8 mouse cellular contexts compared by ENCODE assay signal in the genomic region with DNA sequence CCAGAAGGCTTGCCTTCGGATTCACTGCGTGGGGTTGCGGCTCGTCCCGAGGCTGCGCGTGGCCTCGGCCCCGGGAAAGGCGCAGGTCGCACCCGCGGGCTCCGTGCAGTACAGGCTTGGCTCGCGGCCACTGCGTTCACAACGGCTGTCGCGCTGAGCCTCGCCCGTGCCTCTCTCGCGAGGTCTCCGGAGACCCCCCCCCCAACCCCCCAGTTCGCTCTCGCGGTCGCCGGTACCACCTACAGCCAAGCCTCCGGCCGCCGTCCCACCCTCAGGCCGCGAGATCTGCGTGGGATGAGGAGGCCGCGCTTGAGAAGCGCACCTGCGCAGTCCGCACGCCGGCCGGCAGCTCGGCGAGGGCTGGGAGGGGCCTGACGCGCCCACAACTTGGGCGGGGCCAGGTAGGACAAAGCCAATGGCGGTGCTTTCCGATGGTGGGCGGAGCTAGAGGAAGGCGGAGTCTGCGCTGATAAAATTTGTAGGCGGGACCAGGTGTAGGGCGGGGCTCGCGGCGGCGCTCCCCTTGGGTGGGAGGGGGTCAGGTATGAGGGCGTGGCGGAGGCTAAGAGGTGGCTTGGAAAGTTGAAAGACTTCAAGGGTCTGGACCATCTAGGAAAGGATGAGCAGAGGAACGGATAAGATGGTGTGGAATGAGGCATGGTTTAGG. TPM values are rescaled to one million over a fixed set of nuclear protein-coding genes. Genes with fewer than 3 reads are reported as not detected.
DNase-seq lines count a peak whose midpoint lies in the region; ATAC-seq and TF ChIP-seq lines count a peak whose summit lies in the region.

No protein-coding gene starts in this region.

- DNase-seq in 416B (ENCODE audit: low read depth) (peak; percentile 94), liver (peak; percentile 94)
- peak; percentile 96 for DNase-seq in heart, embryonic 10.5 days (ENCODE audit: low spot score)
- DNase-seq in spleen, postnatal 4 days (ENCODE audit: low spot score in 2 of 2) = peak; percentile 90 to 93

- H3K27me3 ChIP-seq in embryonic facial prominence, embryonic 15.5 days = no peaks in the 10 kb centered on the region
- H3K27me3 ChIP-seq in heart, embryonic 10.5 days (ENCODE audit: insufficient read depth, poor library complexity, severe bottlenecking) = no peaks in the 10 kb centered on the region
- H3K27me3 ChIP-seq in kidney, embryonic 15.5 days = no peaks in the 10 kb centered on the region

- no peaks in the 10 kb centered on the region for H3K9me3 ChIP-seq in embryonic facial prominence, embryonic 15.5 days (replicated peaks)
- no peaks in the 10 kb centered on the region for H3K9me3 ChIP-seq in heart, embryonic 10.5 days
- H3K9me3 ChIP-seq in kidney, embryonic 15.5 days (replicated peaks) = no peaks in the 10 kb centered on the region

- H3K4me2 ChIP-seq in embryonic facial prominence, embryonic 15.5 days (replicated peaks) = peak overlapping the region; percentile 94
- peak overlapping the region; percentile 95 for H3K4me2 ChIP-seq in kidney, embryonic 15.5 days

- H3K4me1 ChIP-seq in bone marrow, adult 2 months (ENCODE audit: control insufficient read depth, insufficient read depth, low read length) = peaks cover 2% of the 10 kb centered on the region; the same call in 1 of the 2 replicates
- H3K4me1 ChIP-seq in embryonic facial prominence, embryonic 15.5 days = peaks cover 21% of the 10 kb centered on the region
- peaks cover 37% of the 10 kb centered on the region for H3K4me1 ChIP-seq in heart, embryonic 10.5 days
- peaks cover 20% of the 10 kb centered on the region for H3K4me1 ChIP-seq in kidney, embryonic 15.5 days

- peak; percentile 92 for ATAC-seq in embryonic facial prominence, embryonic 15.5 days (ENCODE audit: insufficient number of reproducible peaks, low FRiP score, low TSS enrichment, low read depth)
- ATAC-seq in kidney, embryonic 15.5 days (replicated peaks; ENCODE audit: low FRiP score) = peak; percentile 96
- ATAC-seq in monocyte, adult 5-6 weeks (replicated peaks; ENCODE audit: insufficient number of reproducible peaks, low FRiP score, low TSS enrichment, poor library complexity, severe bottlenecking) = peak; percentile 83

- H3K27ac ChIP-seq in bone marrow, adult 2 months (ENCODE audit: control insufficient read depth, insufficient read depth, low read depth, low read length, poor library complexity) = peak overlapping the region; percentile 30; the same call in 1 of the 2 replicates
- H3K27ac ChIP-seq in embryonic facial prominence, embryonic 15.5 days (replicated peaks) = 0 out of 2 replicates have a peak overlapping the region, but pooled peaks have one; percentile 19
- H3K27ac ChIP-seq in heart, embryonic 10.5 days = peak overlapping the region; percentile 92
- H3K27ac ChIP-seq in kidney, embryonic 15.5 days = peak overlapping the region; percentile 77

- peak overlapping the region; percentile 73 for H3K9ac ChIP-seq in embryonic facial prominence, embryonic 15.5 days
- H3K9ac ChIP-seq in kidney, embryonic 15.5 days = peak overlapping the region; percentile 85

- under 1% methylated on average over 63 of the region's 63 CpGs for WGBS in bone marrow, adult 2 months
- under 1% methylated on average over 62 of the region's 63 CpGs for WGBS in embryonic facial prominence, embryonic 15.5 days
- under 1% methylated on average over 63 of the region's 63 CpGs for WGBS in heart, embryonic 10.5 days
- WGBS in kidney, embryonic 15.5 days = under 1% methylated on average over 63 of the region's 63 CpGs

- peak overlapping the region; percentile 67 for H3K4me3 ChIP-seq in bone marrow, adult 2 months (replicated peaks; ENCODE audit: control insufficient read depth, low read depth, low read length)
- peak overlapping the region; percentile 84 for H3K4me3 ChIP-seq in embryonic facial prominence, embryonic 15.5 days (replicated peaks)
- peak overlapping the region; percentile 95 for H3K4me3 ChIP-seq in heart, embryonic 10.5 days
- H3K4me3 ChIP-seq in kidney, embryonic 15.5 days (replicated peaks) = peak overlapping the region; percentile 93

- H3K36me3 ChIP-seq in embryonic facial prominence, embryonic 15.5 days = no peaks in the 10 kb centered on the region
- peaks cover 7% of the 10 kb centered on the region for H3K36me3 ChIP-seq in heart, embryonic 10.5 days
- H3K36me3 ChIP-seq in kidney, embryonic 15.5 days = 0 out of 2 replicates have a peak, but pooled peaks cover 3% of the 10 kb centered on the region

- TF ChIP-seq CTCF in bone marrow, adult 2 months (IDR thresholded peaks at IDR 0.05; ENCODE audit: control insufficient read depth, insufficient read depth, low read length) = no peak

- peak; percentile 33; the same call in 1 of the 2 replicates for TF ChIP-seq POLR2A in bone marrow, adult 2 months (IDR thresholded peaks at IDR 0.05; ENCODE audit: borderline replicate concordance, control insufficient read depth, low read depth, low read length)

RNA-seq across cellular contexts. Expression of a gene that starts 6.1 kb away (rescaled TPM):
- polyA plus RNA-seq in bone marrow, adult 2 months (2011; ENCODE audit: insufficient read depth, insufficient read length, low replicate concordance, missing spikeins) = 1.9 and 2.0 TPM in 2 replicates
- 3.8 and 4.0 TPM in 2 replicates for polyA plus RNA-seq in embryonic facial prominence, embryonic 15.5 days (2015; fragmentation: Nextera tagmentation; extraction: Ambion mirVana)
- 5.3 and 8.1 TPM in 2 replicates for polyA plus RNA-seq in heart, embryonic 10.5 days (2016; fragmentation: Nextera tagmentation; extraction: Ambion mirVana)
- 4.3 and 4.6 TPM in 2 replicates for polyA plus RNA-seq in kidney, embryonic 15.5 days (2015; fragmentation: Nextera tagmentation; extraction: Ambion mirVana)
- 4.6 to 8.2 TPM (median 8.2 TPM) in 3 replicates for total RNA-seq in monocyte, adult 5-6 weeks (2017)

RNA-seq across cellular contexts. Expression of a gene that starts 13.1 kb away (rescaled TPM):
- polyA plus RNA-seq in bone marrow, adult 2 months (2011; ENCODE audit: insufficient read depth, insufficient read length, low replicate concordance, missing spikeins) = not detected in 2 replicates
- polyA plus RNA-seq in embryonic facial prominence, embryonic 15.5 days (2015; fragmentation: Nextera tagmentation; extraction: Ambion mirVana) = 2.0 and 2.6 TPM in 2 replicates
- polyA plus RNA-seq in heart, embryonic 10.5 days (2016; fragmentation: Nextera tagmentation; extraction: Ambion mirVana) = not detected in 2 replicates
- polyA plus RNA-seq in kidney, embryonic 15.5 days (2015; fragmentation: Nextera tagmentation; extraction: Ambion mirVana) = not detected in 2 replicates
- not detected in 3 replicates for total RNA-seq in monocyte, adult 5-6 weeks (2017)

Comparison
In these comparisons a context has a peak if more than half of its experiments do, and no peak if none do; other contexts are left out.
1. Peak in every context shown above with its lines: DNase-seq, ATAC-seq, H3K4me3 ChIP-seq and H3K27ac ChIP-seq.
2. H3K27ac ChIP-seq: peak in every context shown above with its lines; median percentile 92 in heart, embryonic 10.5 days; 77 in kidney, embryonic 15.5 days; 30 in bone marrow, adult 2 months; 19 in embryonic facial prominence, embryonic 15.5 days.